Mouse (Mus musculus) lung, postnatal 0 days (tissue): Measurements from ENCODE around the gene Dqx1. TPM values are rescaled to one million over a fixed set of nuclear protein-coding genes. Genes with fewer than 3 reads are reported as not detected.

ENCODE experiments used
- ATAC-seq: fragments of 200-750 bp; cut with Nextera tagmentation; 2 replicates; pipeline ENCODE4 v1.8.0; 2017; ENCODE audit warnings: moderate library complexity
- DNase-seq: peaks from one replicate; pipeline ENCODE4 v3.0.0-alpha.2; 2016; ENCODE audit warnings: low spot score
- H3K27ac ChIP-seq: fragments of 300-500 bp; sonication (generic); 2 replicates; pipeline ENCODE4 v1.5.1; 2014; ENCODE audit warnings: antibody characterized with exemption, mild to moderate bottlenecking, low read length, mixed read lengths
- H3K27me3 ChIP-seq: fragments of 300-500 bp; sonication (generic); replicated peaks from 2 replicates; pipeline ENCODE4 v1.6.1; 2014; ENCODE audit warnings: low read length, mixed read lengths; ENCODE audit not compliant: insufficient read depth
- H3K36me3 ChIP-seq: fragments of 300-500 bp; sonication (generic); 2 replicates; pipeline ENCODE4 v1.6.1; 2014; ENCODE audit warnings: low read length, mixed read lengths; ENCODE audit not compliant: insufficient read depth
- H3K4me1 ChIP-seq: fragments of 300-500 bp; sonication (generic); 2 replicates; pipeline ENCODE4 v1.6.1; 2014; ENCODE audit warnings: antibody characterized with exemption, low read depth, low read length, mixed read lengths; ENCODE audit not compliant: insufficient read depth
- H3K4me2 ChIP-seq: fragments of 300-500 bp; sonication (generic); replicated peaks from 2 replicates; pipeline ENCODE4 v1.6.1; 2014; ENCODE audit warnings: low read depth, mild to moderate bottlenecking, low read length, moderate library complexity, mixed read lengths
- H3K4me3 ChIP-seq: fragments of 300-500 bp; sonication (generic); 2 replicates; pipeline ENCODE4 v1.5.1; 2014; ENCODE audit warnings: low read depth, low read length
- H3K9ac ChIP-seq: fragments of 300-500 bp; sonication (generic); replicated peaks from 2 replicates; pipeline ENCODE4 v1.6.1; 2014; ENCODE audit warnings: low read depth, mild to moderate bottlenecking
- H3K9me3 ChIP-seq: fragments of 300-500 bp; sonication (generic); 2 replicates; pipeline ENCODE4 v1.6.1; 2016; ENCODE audit warnings: low read length, mixed read lengths
- CTCF ChIP-seq: IDR thresholded peaks from 2 replicates; pipeline ENCODE4 v1.5.1; 2016; ENCODE audit warnings: antibody characterized with exemption, mild to moderate bottlenecking
- EP300 ChIP-seq: IDR thresholded peaks from 2 replicates; pipeline ENCODE4 v1.6.1; 2016; ENCODE audit warnings: antibody characterized with exemption, mild to moderate bottlenecking, control low read depth
- WGBS: fragments of 180-500 bp; shearing (Covaris S2); extraction: QIAGEN DNeasy Blood & Tissue Kit; methylation state at CpG from one replicate; pipeline ENCODE4 v1.1.7; 2014; 5-methylcytosine and 5-hydroxymethylcytosine counted together
- polyA plus RNA-seq: library from polyadenylated mRNA; unstranded; fragments of >200 nt; fragmentation: Nextera tagmentation; extraction: Ambion mirVana; gene quantifications from 2 replicates; pipeline ENCODE4 v1.2.1, GENCODE M21; 2015

Gene Dqx1
- polyA plus RNA-seq, 1 experiment from 2014 or later, result 1.9 TPM

DNA sequence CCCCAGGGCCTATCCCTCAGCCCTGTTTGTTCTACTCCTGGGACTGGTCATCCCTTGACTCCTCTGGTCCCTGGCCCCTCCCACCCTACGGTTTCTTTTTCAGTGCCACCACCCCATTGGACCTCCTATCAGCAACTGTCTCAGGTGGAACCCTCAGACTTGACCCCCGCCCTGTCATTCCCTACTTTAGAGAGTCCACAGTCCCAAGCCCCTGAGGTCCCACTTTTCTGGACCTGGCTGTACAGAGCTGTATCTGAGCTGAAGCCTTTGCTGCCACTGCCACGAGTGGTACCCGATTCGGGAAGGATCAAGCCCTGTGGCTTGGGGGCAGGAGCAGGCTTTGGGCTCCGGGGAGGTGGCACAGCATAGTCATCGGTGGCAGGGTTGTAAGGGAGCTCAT is 26.5 kb upstream of the Dqx1 start:
- Histone ChIP-seq H3K27me3 (no peaks in the 10 kb centered on the region), H3K4me1 (peaks cover 8% of the 10 kb centered on the region; the same call in 1 of the 2 replicates), H3K4me2 (no peak overlapping the region), H3K36me3 (no peaks in the 10 kb centered on the region), H3K27ac (no peak overlapping the region), H3K4me3 (no peak overlapping the region), H3K9ac (no peak overlapping the region), H3K9me3 (no peaks in the 10 kb centered on the region)
- no peak for DNase-seq
- ATAC-seq, result no peak
- TF ChIP-seq EP300 (no peak), CTCF (no peak)
- 78% methylated on average over 7 of the region's 7 CpGs for WGBS

DNA sequence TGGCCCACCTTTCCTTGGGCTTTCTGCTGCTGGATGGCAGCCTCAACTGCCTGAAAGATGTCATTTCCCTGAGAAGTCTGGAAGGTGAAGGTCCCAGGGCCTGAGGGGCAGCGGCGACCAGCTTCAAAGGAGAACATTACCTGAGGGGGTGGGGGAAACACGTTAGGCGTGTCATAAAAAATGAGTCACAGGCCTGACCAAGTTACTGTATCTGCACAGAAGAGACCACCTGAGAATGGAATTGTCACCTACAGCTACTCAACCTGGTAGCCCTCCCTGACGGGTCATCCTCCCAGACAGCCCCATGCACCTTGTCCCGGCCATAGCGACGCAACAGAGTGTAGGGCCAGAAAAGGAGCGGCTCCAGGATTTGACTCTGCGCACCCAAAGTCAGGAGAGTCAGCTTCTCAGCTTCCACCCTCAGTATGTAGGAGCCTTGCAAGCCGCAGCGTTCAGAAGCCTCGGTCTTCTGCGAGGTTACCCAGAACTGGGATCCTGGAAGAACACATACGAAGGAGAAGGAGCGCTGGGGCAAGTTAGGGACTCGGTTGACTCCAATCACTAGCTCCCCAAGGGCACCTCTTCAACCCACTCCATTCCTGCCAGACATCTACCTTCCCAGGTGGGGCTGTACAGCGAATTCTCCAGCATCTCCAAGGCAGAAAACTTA is 25.6 kb upstream of the Dqx1 start:
- no peaks in the 10 kb centered on the region for H3K9me3 ChIP-seq
- H3K4me1 ChIP-seq, result peaks cover 8% of the 10 kb centered on the region; the same call in 1 of the 2 replicates
- peak overlapping the region; percentile 84 for H3K4me2 ChIP-seq
- no peaks in the 10 kb centered on the region for H3K27me3 ChIP-seq
- TF ChIP-seq CTCF, result no peak
- H3K27ac ChIP-seq, result no peak overlapping the region
- 0 out of 2 replicates have a peak overlapping the region, but pooled peaks have one; percentile 51 for H3K9ac ChIP-seq
- no peaks in the 10 kb centered on the region for H3K36me3 ChIP-seq
- peak overlapping the region; percentile 57 for H3K4me3 ChIP-seq
- DNase-seq (no peak), ATAC-seq (no peak)
- WGBS, result 51% methylated on average over 18 of the region's 18 CpGs

DNA sequence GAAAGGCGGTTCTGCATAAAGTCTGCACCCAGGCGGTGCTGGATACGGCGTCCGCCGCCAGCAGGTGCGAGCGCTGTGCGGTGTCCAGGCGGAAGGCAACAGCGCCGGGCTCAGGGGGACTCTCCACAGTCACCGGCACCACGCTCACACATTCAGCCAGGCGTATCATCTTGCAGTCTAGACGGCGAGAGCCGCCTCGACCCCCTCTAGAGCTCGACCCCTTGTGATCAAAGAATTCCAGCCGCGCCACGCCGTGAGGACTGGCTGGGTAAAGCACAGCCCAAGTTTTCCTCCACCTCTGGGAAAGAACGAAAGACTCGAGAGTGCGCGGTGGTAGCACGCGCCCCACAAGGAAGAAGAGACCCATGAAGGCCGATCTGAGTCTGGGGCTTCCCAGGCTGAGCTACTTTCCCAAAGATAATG is 24.9 kb upstream of the Dqx1 start:
- peak; percentile 41 for TF ChIP-seq CTCF
- TF ChIP-seq EP300, result no peak
- Histone ChIP-seq H3K27ac (peak overlapping the region; percentile 83), H3K4me1 (peaks cover 8% of the 10 kb centered on the region; the same call in 1 of the 2 replicates), H3K9me3 (no peaks in the 10 kb centered on the region), H3K9ac (peak overlapping the region; percentile 51), H3K27me3 (no peaks in the 10 kb centered on the region), H3K36me3 (no peaks in the 10 kb centered on the region), H3K4me2 (peak overlapping the region; percentile 84), H3K4me3 (peak overlapping the region; percentile 57)
- 2% methylated on average over 31 of the region's 31 CpGs for WGBS
- DNase-seq, result peak; percentile 50
- peak; percentile 49 for ATAC-seq

- TF ChIP-seq EP300 (0 out of 2 replicates have a peak, but pooled peaks have one; percentile 24), CTCF (no peak)
- Histone ChIP-seq H3K9me3 (no peaks in the 10 kb centered on the region), H3K9ac (peak within 1 kb of the TSS; percentile 51), H3K27ac (peak within 1 kb of the TSS; percentile 83), H3K4me3 (peak within 1 kb of the TSS; percentile 57), H3K4me1 (peaks cover 8% of the 10 kb centered on the region), H3K4me2 (peak within 1 kb of the TSS; percentile 84), H3K36me3 (no peaks in the 10 kb centered on the region), H3K27me3 (no peaks in the 10 kb centered on the region)
- DNase-seq, result peak; percentile 89
- peak; percentile 90 for ATAC-seq
- WGBS, result 2% methylated on average over 50 of the region's 51 CpGs
These were observed 24.1 kb upstream of the Dqx1 start, which contains the start of the genes Dok1 and Loxl3 for GRCm38 (mm10) chr6:83033249-83034185. Gene Dok1 (minus strand): TSS chr6:83033471. Gene Loxl3 (plus strand): TSS chr6:83034173.

DNA sequence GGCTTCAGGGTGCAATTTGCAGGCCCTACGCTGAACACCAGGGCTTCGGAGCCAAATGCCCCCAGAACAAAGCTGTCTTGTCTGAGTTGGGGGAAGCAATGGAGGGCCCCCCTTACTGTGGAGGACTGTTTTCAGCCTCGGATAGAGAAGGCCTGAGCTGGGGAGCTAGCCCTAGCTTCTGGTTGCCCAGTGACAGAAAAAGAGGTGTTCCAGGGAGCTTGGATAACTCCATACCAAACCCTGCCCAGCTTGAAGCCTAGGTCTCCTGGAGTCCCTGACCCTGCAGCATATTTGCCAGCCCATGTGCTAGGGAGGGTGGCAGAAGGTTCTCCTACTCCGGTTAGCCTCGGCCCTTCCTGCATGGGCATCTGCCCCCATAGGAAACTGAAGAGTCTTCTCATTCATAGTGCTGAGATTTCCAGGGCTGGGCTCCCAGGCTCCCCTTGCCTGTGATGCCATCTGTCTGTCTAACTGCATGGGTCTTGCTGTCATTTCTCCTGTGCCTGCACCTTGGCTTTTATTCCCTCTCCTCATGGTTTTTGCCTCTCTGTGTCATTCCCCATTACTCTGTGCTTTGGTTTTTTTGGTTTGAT is 23.1 kb upstream of the Dqx1 start:
- 0 out of 2 replicates have a peak overlapping the region, but pooled peaks have one; percentile 83 for H3K27ac ChIP-seq
- DNase-seq (no peak), ATAC-seq (no peak)
- TF ChIP-seq EP300, result no peak
- no peak for TF ChIP-seq CTCF
- H3K27me3 ChIP-seq, result no peaks in the 10 kb centered on the region
- peaks cover 8% of the 10 kb centered on the region for H3K4me1 ChIP-seq
- no peak overlapping the region for H3K9ac ChIP-seq
- H3K4me3 ChIP-seq, result peak overlapping the region; percentile 57
- no peaks in the 10 kb centered on the region for H3K9me3 ChIP-seq
- WGBS, result 10% methylated on average over 5 of the region's 5 CpGs
- no peaks in the 10 kb centered on the region for H3K36me3 ChIP-seq
- H3K4me2 ChIP-seq, result peak overlapping the region; percentile 84

- DNase-seq, result no peak
- Histone ChIP-seq H3K4me2 (no peak overlapping the region), H3K27me3 (no peaks in the 10 kb centered on the region), H3K36me3 (no peaks in the 10 kb centered on the region), H3K4me1 (peaks cover 7% of the 10 kb centered on the region), H3K9ac (no peak overlapping the region), H3K9me3 (no peaks in the 10 kb centered on the region), H3K4me3 (no peak overlapping the region), H3K27ac (no peak overlapping the region)
- 60% methylated on average over 8 of the region's 8 CpGs for WGBS
- TF ChIP-seq EP300 (no peak), CTCF (no peak)
- ATAC-seq, result no peak
These were observed 20.5 kb upstream of the Dqx1 start for GRCm38 (mm10) chr6:83037188-83037587.
